In genomic region chr11:106122736-106123135, GRCm38 (mm10) we compare ENCODE assay signal across 8 mouse cellular contexts. TPM values are rescaled to one million over a fixed set of nuclear protein-coding genes. Genes with fewer than 3 reads are reported as not detected.
DNase-seq lines count a peak whose midpoint lies in the region; ATAC-seq lines count a peak whose summit lies in the region.

No protein-coding gene starts in this region.

- DNase-seq in B cell, adult 2 months: peak; percentile 48 to 50
- DNase-seq in T-cell, adult 2 months (ENCODE audit: low spot score): peak; percentile 60
- DNase-seq in lung, postnatal 14 days: peak; percentile 36
- DNase-seq in thymus, postnatal 10 days (ENCODE audit: low spot score in 2 of 2): peak; percentile 17 to 29
- DNase-seq in right cerebral cortex, postnatal 4 days: no peak
- DNase-seq in layer of hippocampus, postnatal 10 days (ENCODE audit: low spot score in 2 of 2): no peak
- DNase-seq in Muller cell, postnatal 12 days (ENCODE audit: inconsistent ontology term): no peak

- ATAC-seq in hematopoietic stem cell, adult 5-6 weeks (replicated peaks in 1 of 2; ENCODE audit: insufficient read depth in 1 of 2, low FRiP score in 2 of 2, low TSS enrichment in 1 of 2, low read depth in 1 of 2, poor library complexity in 2 of 2, severe bottlenecking in 2 of 2): peak; percentile 88 to 96

RNA-seq across cellular contexts. Expression of gene Gm10840, which starts 37.9 kb away (rescaled TPM):
- total RNA-seq in hematopoietic stem cell, adult 5-6 weeks (2017): 13.6 TPM in 1 of 2 replicates, not detected in the other
- not detected for total RNA-seq in layer of hippocampus, postnatal 10 days (2021)

RNA-seq across cellular contexts. Expression of gene Limd2, which starts 37.9 kb away (rescaled TPM):
- total RNA-seq in hematopoietic stem cell, adult 5-6 weeks (2017): 39.7 and 57.2 TPM in 2 replicates
- 100 to 1,000 TPM; 100 to 112 TPM for total RNA-seq in layer of hippocampus, postnatal 10 days (2021)

RNA-seq across cellular contexts. Expression of gene Map3k3, which starts 38.3 kb away (rescaled TPM):
- 37.0 and 42.3 TPM in 2 replicates for total RNA-seq in hematopoietic stem cell, adult 5-6 weeks (2017)
- 10 to 100 TPM; 26.7 to 27.7 TPM for total RNA-seq in layer of hippocampus, postnatal 10 days (2021)

RNA-seq across cellular contexts. Expression of gene Taco1, which starts 56.9 kb away (rescaled TPM):
- total RNA-seq in hematopoietic stem cell, adult 5-6 weeks (2017): 10.2 and 12.8 TPM in 2 replicates
- 10 to 100 TPM; 15.1 to 15.2 TPM for total RNA-seq in layer of hippocampus, postnatal 10 days (2021)

Comparison
In these comparisons a context has a peak if more than half of its experiments do, and no peak if none do; other contexts are left out.
1. DNase-seq: peak in B cell, adult 2 months (2 of 2), T-cell, adult 2 months (single experiment), lung, postnatal 14 days (single experiment) and thymus, postnatal 10 days (2 of 2); none in right cerebral cortex, postnatal 4 days (single experiment), layer of hippocampus, postnatal 10 days (0 of 2) and Muller cell, postnatal 12 days (single experiment).